Mouse (Mus musculus) embryonic facial prominence, embryonic 10.5 days (tissue): ENCODE measurements around the gene Ube2d1. TPM values are rescaled to one million over a fixed set of nuclear protein-coding genes. Genes with fewer than 3 reads are reported as not detected.

Experiments used
- polyA plus RNA-seq: library from polyadenylated mRNA; unstranded; fragments of >200 nt; fragmentation: Nextera tagmentation; extraction: Ambion mirVana; gene quantifications from 2 replicates; pipeline ENCODE4 v1.2.1, GENCODE M21; 2016

The Ube2d1 gene
- polyA plus RNA-seq, 1 experiment from 2014 or later = 101 TPM

Other genes with a start within 250 kb of the Ube2d1 start
- 4.2 and 5.2 TPM in 2 replicates for gene Bicc1, start 125.6 kb downstream of the Ube2d1 start, polyA plus RNA-seq
- gene Tfam, start 47.0 kb downstream of the Ube2d1 start, polyA plus RNA-seq = 87.8 and 88.0 TPM in 2 replicates
- 115 and 130 TPM in 2 replicates for gene Cisd1, start 59.7 kb upstream of the Ube2d1 start, polyA plus RNA-seq
- 16.9 and 19.3 TPM in 2 replicates for gene Ipmk, start 62.5 kb upstream of the Ube2d1 start, polyA plus RNA-seq